Mouse (Mus musculus) G1E (cell line): ENCODE data around the gene Tac2.

Source experiments
- CTCF ChIP-seq: IDR thresholded peaks from 2 replicates; pipeline ENCODE4 v1.5.1; 2012; ENCODE audit warnings: low read depth, low read length, inconsistent platforms, mixed read lengths
- GATA1 ChIP-seq: IDR thresholded peaks from 2 replicates; pipeline ENCODE4 v1.6.1; 2012; ENCODE audit warnings: borderline replicate concordance, low read length, inconsistent platforms, mixed read lengths

DNA sequence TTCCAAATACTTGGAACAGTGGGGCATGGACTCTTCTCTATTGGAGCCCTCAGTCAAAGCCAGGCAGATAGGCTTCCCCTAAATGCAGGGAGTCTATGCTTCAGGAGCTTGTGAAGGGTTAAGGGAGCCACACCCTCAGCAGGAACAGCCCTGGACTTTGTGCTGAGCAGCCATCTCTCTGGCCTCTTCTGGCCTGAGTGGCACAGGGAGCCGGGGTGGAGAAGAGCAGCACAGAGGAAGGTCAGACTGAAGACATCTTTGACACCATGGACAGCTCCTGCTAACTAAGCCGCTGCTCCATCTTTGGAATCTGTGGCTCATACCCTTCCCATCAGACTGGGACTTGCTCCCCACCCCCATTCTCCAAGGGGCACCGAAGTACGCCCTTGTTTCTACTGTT, 21.0 kb upstream of the Tac2 start:
- TF ChIP-seq GATA1, result no peak
- TF ChIP-seq CTCF, result no peak
